Mouse (Mus musculus) embryo, embryonic 10.5 days (tissue): ENCODE measurements around the gene Rcl1.

Experiments
- DNase-seq: peaks from one replicate; pipeline ENCODE4 v3.0.0-alpha.2; 2015; ENCODE audit warnings: low spot score

The Rcl1 gene

GRCm38 (mm10) chr19:29100874-29101542 is at the start of gene Rcl1:
TSS of gene Rcl1 (plus strand) at chr19:29101375.
- peak; percentile 98 for DNase-seq

DNA sequence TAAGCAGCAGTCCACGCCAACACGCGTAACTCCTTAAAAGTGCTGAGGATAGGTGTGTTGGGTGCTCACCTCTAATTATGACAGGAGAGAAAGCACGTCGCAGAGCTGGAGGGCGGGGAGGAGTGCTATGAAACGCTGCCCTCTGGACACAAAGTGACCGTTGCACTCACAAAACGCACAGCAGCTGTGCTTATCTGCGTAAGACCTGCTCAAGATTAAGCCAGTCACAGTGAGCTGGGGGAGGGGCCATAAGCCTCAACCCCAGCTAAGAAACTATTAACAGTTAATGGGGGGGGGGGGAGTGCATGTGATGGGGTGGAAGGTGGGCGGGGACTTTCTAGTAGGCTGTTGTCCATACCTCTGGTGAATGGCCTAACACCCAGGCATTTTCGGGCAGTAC is 48.4 kb upstream of the Rcl1 start:
- DNase-seq, result no peak

DNA sequence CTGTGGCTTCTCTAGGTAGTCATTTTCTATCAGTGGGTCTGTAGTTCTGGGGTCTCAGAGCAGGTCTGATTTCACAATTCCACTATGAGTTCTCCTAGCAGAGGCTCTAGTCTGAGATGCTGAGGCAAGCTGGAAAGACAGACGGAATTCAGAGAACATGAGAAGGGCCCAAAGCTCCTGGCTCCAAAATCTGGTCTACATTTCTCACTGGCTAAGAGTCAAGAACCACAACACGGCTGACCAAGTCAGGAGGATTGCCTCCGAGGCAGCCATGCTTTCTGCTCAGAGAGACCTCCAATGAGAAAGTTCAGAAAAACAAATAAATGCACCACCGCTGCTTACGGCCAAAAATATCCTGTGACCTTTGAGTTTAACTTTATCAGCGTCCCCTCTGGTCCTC is 46.6 kb upstream of the Rcl1 start:
- DNase-seq, result no peak

- DNase-seq, result no peak
Observed at GRCm38 (mm10) chr19:29055469-29055868, 45.7 kb upstream of the Rcl1 start.

GRCm38 (mm10) chr19:29058741-29059140 is 42.4 kb upstream of the Rcl1 start:
- no peak for DNase-seq

DNA sequence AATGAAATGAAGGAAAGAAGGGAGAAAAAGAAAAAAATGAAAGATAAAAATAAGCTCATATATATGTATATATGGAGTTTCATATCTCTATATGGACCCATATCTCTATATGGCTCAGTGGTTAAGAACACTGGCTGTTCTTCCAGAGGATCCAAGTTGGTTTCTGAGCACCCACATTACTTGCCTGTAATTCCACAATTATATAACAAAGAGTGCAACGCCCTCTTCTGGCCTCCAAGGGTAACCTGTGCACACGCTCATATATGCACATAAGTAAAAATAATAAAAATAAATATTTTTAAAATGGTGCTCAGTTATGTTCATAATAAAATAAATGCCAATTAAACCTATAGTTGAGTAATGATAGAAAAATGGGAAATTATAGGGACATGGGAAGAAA is 41.5 kb upstream of the Rcl1 start:
- peak; percentile 33 for DNase-seq

DNA sequence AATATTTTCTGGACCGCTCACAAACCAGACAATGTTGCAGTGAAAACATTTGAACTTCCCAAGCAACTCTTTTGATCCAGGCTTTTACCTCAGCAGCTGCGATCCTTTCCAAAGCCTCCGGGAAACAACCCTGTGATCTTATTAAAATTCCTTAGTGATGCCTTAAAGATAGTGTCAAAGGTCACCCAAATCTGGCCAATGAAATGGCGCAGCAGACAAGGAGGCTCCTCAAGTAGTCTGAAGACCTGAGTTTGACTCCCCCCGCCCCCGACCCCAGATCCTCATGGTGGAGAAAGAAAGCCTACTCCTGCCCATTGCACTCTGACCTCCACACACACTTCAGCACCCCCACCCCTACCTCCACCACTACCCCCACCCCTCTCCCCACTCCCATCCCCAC is 40.9 kb upstream of the Rcl1 start:
- DNase-seq, result peak; percentile 59

DNA sequence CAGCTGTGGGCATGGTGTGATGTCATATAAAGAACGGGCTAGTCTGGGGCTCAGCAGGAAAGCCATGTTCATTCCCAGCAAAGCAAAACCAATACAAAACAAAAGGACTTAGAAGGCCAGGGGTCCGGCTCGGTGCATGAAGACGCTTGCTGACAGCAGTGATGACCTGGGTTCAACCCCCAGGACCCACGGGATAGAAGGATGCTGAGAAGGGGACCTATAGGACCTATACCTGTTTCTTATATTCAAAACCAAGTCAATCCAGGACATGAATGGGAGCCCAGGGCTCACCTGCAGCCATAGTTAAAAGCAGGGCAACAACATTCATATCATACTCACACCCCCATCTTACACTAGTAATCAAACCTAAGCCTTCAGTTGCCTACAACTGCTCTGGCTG is 38.2 kb upstream of the Rcl1 start:
- no peak for DNase-seq

GRCm38 (mm10) chr19:29063577-29064363 is 37.4 kb upstream of the Rcl1 start:
- peak; percentile 95 for DNase-seq

DNA sequence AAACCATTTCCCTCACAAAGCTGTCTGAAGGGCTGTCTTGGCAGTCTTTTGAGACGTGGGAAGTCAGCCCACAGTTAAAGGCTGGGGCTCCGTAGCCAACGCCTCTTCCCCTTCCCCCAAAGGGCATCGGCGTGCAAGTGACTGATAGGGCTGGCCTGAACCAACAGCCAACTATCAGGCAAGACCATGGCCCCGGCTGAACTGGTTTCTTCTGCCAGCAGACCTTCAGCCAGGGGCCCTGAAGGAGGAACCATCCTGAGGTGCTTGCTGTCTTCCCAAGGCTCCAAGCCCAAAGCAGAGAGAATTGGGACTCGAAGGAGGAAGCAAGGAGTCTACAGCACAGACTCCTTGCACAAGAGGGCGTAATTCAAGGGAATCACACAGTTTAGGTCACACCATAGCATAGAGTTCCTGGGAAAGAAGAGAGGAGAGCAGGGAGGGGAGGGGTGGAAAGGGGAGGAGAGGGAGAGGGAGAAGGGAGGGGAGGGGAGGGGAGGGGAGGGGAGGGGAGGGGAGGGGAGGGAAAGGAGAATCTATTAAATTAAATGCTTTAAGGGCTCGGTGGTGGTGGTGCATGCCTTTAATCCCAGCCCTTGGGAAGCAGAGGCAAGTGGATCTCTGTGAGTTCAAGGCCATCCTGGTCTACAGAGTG is 36.6 kb upstream of the Rcl1 start:
- no peak for DNase-seq

DNA sequence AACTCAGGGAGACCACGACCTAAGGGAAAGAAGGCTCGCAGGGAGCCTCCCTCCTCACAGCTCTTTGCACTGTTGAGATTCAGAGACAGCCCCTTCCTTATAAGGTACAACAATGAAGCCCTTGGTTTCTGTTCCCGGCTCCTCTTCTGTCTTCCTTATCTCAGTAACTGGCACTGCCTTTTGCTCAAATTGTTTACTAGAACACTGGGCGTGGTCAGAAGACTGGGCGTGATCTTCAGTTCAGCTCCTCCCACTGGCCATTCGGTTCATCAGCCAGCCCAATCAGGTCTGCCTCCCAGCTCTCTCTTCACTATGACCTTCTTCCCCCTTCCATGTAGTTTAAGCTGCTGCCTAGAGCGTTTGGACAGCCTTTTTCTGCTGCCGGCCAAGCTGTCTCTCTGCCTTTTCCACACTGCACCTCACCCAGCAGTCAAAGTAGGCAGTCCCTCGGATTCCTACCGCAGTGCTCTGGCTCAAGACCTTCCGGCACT is 34.1 kb upstream of the Rcl1 start:
- DNase-seq, result peak; percentile 83

DNA sequence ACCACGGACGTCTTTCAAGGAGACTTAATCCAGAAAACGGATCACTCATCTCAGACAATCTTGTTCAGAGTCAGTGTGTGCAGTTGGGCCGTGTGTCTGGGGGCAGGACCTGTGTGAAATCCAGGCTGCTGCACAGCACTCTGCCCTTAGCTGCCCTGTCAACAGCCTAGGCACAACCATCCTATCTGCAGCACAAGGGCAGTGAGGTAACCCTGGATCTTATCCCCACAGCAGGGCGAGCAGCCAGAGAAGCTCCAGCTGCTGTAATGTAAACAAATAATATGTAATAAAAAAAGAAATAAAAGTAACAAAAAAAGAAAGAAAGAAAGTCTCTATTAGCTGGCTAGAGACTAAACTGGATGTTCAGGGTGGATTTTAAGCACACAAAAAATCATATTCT is 32.0 kb upstream of the Rcl1 start:
- DNase-seq, result no peak

DNA sequence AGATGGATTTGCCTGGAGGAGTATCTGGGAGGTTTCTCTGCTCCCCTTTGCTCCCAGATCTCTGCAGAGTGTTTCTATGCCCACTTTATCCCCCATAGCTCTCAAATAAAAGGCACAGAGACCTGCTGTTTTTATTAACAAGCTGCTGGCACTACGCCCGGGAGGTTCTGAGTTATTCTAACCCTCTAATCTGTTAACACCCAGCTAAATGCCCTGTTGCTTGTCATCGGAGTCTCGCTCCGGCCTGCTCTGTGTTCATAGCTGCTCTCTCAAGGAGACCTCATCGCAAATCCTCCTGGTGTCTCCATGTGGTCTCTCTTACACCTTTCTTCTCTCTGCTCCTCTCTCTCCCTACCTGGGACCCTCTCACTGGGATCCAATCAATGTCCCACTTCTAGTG is 26.4 kb upstream of the Rcl1 start:
- no peak for DNase-seq

DNA sequence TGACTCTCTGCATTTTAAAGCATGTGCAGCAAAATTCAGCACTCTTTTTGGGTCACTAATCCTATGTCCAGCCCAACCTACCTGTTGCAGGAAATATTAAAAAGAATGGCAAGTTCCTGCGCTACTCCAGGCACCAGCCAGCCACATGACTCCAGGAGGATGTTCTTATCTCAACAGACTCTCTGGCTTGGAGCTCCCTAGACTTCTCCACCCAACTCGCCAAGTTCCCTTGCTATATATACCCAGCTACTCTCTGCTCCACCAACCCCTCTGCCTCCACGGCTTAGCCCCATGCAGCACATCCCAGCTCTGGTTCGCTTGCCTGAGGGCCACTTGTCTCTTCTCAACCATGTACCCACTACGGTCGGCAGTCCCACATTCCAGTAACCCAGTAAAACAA is 12.5 kb upstream of the Rcl1 start:
- no peak for DNase-seq

DNA sequence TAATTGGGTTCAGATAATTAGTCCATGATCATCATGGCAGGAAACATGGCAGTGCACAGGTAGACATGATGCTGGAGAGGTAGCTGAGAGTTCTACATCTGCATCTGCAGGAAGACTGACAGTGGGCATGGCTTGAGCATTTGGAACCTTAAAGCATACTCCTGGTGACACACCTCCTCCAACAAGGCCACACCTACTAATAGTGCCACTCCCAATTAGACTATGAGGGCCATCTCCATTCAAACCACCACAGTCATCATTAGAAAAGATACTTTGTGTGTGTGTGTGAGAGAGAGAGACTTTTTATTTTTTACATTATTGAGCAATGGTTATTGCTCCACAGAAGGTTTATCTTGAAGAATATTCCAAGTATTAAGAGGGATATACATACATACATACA is 9.0 kb upstream of the Rcl1 start:
- no peak for DNase-seq

DNA sequence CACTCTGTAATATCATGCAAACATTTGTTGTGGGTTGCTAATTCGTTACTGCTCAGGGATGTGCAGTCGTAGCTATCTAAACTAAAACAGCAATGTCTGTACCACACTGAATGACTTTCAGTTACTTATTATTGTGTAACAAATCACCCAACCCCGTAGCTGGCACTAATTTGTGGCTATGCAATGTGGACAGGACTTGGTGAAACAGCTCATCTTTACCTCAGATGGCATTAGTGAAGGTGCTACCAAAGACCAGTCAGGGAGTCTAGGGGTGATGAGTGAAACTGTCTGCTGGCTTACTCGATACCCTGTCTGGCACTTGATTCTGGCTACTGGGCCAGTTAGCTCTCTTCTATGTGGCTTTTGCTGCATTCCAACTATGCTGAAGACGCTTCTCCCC is 2.1 kb upstream of the Rcl1 start:
- no peak for DNase-seq

DNA sequence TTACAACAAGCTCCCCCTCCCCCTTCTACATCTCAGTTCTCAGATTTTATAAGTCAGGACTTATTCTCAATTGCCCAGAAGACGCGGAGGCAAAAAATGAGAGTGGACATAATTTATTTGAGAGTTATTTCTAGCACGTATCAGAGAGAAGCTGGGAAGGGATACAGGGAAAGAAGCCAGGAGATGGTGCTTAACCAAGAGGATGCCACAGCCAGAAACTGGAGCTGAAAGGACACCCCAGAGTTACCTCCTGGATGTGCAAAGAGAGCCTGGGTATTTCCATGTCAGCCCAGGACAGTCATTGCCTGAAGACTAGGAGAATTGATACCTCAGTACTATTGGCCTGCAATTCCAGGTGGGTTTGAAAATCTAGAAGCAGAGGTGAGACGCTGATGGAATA is 1.6 kb upstream of the Rcl1 start:
- no peak for DNase-seq

DNA sequence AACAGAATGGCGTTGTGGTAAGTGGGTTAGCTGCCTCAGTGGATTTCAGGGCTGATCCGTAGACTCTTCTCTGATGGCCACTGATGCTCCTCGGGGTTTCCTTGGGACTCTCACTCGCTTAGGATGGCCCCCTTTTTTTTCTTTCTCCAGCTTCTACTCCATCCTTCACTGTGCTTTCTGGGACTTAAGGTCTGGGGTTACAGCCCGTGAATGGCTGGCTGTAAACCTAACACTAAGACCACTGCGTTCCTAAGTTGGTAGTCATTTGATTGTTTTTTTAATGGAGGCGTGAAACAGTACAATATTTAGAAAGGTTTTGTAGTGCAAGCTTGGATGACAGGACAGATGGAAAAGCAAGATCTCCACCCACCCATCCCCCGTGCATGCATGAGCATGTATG is 914 bp upstream of the Rcl1 start:
- DNase-seq, result peak; percentile 10

GRCm38 (mm10) chr19:29101591-29101990 is 416 bp downstream of the Rcl1 start:
- DNase-seq, result peak; percentile 47

GRCm38 (mm10) chr19:29102098-29102497 is 923 bp downstream of the Rcl1 start:
- DNase-seq, result peak; percentile 26

DNA sequence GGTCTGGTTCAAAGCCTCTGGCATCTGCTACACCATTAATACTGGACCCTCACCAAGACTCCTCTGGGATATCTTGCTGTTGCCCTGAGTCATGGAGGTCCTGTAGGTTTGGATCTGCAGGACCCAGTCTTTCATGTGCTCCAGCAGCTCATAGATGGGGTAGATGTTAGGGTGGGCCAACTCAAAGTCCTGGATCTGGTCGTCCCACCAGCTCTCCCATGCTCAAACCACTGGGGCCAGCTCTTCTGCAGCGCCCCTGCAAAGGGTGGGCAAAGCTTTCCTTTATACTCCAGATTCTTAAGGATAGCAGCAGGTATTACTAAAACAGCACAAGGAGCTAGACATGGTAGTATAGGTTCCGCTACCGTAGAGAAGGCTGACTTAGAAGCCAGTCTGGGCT is 4.6 kb downstream of the Rcl1 start:
- no peak for DNase-seq

GRCm38 (mm10) chr19:29106261-29106660 is 5.1 kb downstream of the Rcl1 start:
- no peak for DNase-seq

- no peak for DNase-seq
Observed at GRCm38 (mm10) chr19:29112662-29113061, 11.5 kb downstream of the Rcl1 start.
